Mouse (Mus musculus) neutrophil, adult 83 days (primary cell): ENCODE data around the gene Tpra1. TPM values are rescaled to one million over a fixed set of nuclear protein-coding genes. Genes with fewer than 3 reads are reported as not detected.

ENCODE experiments used
- total RNA-seq, 2 experiments: library from RNA; stranded (reverse); gene quantifications; one replicate each; pipeline ENCODE4 v1.2.4; 2023

Gene Tpra1
- total RNA-seq = 10 to 100 TPM; 43.3 to 54.6 TPM

DNA sequence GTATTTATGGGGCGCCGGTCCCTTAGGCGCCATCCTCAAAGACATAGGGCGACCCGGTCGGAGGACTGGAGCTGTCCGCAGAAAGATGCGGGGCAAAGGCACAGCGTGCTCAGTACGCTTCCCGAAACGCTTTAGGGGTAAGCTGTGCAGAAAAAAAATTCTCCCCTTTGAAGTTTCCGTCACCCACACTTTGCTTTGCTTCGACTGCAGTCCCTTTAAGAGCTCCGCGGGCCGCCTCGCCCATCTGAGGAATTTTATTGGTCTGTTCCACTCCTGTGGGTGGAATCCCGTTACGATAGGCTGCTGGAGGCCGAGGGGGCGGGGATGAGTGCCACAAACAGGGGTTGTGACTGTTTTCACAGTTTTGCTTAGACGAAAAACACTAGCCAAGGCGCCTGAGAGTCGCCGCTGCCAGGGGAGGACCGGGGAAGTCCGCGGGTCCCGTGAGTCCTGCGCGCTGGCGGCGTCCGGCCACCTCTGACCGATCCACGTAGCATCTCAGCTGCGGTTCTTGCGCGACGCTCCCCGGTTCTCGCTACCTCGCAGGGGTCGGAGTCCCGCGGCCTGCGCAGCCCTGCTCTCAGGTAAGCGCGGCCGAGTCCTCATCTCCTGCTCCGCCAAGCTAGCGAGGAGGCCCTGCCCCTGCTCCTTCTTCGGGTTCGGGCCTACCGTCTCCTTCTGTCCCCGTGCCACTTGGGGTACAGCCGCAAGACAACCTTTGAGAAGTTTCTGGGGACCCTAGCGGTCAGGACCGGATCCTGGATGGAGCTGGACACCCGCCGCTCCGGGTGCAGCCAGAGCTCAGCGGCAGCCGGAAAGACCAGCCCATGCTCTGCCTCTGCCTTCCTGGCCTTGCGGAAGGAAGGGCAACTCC lies at the start of gene Tpra1:
Tpra1 (plus strand) TSS at position 305 of the 874 bp plus-strand sequence.

DNA sequence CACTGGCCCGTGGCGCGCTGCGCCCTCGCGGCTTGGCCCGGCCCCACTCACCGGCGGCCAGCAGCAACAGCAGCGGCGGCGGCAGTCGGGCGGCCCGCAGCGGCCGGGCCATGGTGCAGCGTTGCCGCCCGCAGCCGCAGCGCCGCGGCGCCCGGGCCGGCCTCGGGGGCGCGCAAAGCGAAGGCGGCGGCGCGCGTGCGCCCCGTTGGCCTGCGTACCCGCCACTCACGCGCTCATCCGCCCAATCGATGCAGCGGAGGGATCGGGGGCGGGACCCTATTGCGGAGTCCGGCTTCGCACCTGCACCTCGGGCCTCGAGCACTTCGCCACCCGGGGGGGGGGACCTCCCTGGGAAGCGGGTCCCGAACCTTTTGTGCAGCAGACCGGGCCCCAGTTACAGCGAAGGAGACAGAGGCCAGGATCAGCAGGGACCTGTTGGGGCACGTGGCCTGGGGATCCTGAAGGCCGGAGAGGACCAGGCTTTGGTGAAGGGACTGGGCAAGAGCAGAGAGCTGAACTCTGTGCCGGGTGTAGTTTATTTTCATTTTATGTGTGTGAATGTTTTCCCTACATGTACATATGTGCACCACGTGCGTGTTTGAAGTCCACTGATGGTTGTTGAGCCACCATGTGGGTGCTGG lies 27.1 kb upstream of the Tpra1 start, which contains the start of gene Podxl2:
Podxl2 (minus strand) TSS at position 177 of the 641 bp plus-strand sequence.

DNA sequence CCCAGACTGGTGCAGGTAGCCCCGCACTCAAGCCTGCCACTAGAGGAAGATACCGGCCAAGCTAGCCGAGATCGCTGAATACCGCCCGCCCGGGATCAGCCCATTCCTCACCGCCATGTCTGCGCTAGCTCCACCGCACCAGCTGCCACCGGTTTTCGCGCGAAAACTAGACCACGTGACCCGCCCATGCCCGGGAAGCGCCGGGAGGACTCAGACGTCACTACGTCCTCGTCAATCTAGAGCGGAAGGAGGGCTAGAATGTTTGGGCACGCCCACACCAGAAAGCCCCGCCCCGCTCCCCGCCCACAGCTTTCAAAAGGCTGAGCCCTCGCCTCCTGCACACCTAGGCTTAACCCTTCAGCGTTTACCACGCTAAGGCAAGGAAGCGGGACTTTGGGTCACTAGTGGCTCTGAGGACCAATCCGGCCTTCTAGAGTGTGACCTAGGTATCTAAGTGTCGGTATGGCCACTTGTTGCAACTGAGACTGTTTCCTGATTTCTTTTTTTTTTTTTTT lies 3.5 kb upstream of the Tpra1 start, which contains the start of gene Mcm2:
Mcm2 (minus strand) TSS at position 247 of the 515 bp plus-strand sequence.

Other genes with a start within 250 kb of the Tpra1 start
- 10 to 100 TPM; 63.1 to 67.5 TPM for gene Mgll, start 177.8 kb upstream of the Tpra1 start, total RNA-seq
- 100 to 1,000 TPM; 259 to 265 TPM for gene Abtb1, start 60.3 kb upstream of the Tpra1 start, total RNA-seq
- not detected for gene Podxl2, start 27.2 kb upstream of the Tpra1 start, total RNA-seq
- gene Mcm2, start 3.5 kb upstream of the Tpra1 start, total RNA-seq = 100 to 1,000 TPM in 1 of 2 experiments, 10 to 100 TPM in 1; 81.3 to 113 TPM